23 mouse cellular contexts compared by ENCODE assay signal in genomic region chr16:71812840-71813239, GRCm38 (mm10).
DNase-seq lines count a peak whose midpoint lies in the region; ATAC-seq and TF ChIP-seq lines count a peak whose summit lies in the region.
"Had no signal": no experiment of that assay in that cellular context is flagged by ENCODE, and none has a peak within 500 bp of the region (broad histone marks: within the 10 kb centered on the region; RNA-seq: fewer than 3 reads in every experiment).

No protein-coding gene starts in this region.

- no peak for ATAC-seq in forebrain, embryonic 14.5 days
- no peak for ATAC-seq in forebrain, embryonic 12.5 days (ENCODE audit: low FRiP score)
- no peak for ATAC-seq in midbrain, embryonic 14.5 days (ENCODE audit: low FRiP score, low TSS enrichment)
- no peak for ATAC-seq in midbrain, postnatal 0 days (ENCODE audit: low FRiP score)
- ATAC-seq: activated CD4-positive, CD25-positive, alpha-beta regulatory T cell, adult 4 months; Patski had no signal

- no peaks in the 10 kb centered on the region for H3K4me1 ChIP-seq in forebrain, embryonic 14.5 days (ENCODE audit: control insufficient read depth, insufficient read depth, low read length)
- H3K4me1 ChIP-seq in forebrain, embryonic 12.5 days = no peaks in the 10 kb centered on the region
- 0 out of 2 replicates have a peak, but pooled peaks cover 2% of the 10 kb centered on the region for H3K4me1 ChIP-seq in midbrain, embryonic 14.5 days (ENCODE audit: control insufficient read depth, insufficient read depth, low read length)
- no peaks in the 10 kb centered on the region for H3K4me1 ChIP-seq in midbrain, postnatal 0 days (ENCODE audit: insufficient read depth, low read length)
- H3K4me1 ChIP-seq: embryonic facial prominence, embryonic 15.5 days; forebrain, embryonic 10.5 days; heart, embryonic 10.5 days had no signal

- no peak for TF ChIP-seq CTCF in midbrain, postnatal 0 days (IDR thresholded peaks at IDR 0.05)

- H3K9me3 ChIP-seq in forebrain, embryonic 14.5 days (replicated peaks; ENCODE audit: control insufficient read depth, low read length) = no peaks in the 10 kb centered on the region
- no peaks in the 10 kb centered on the region for H3K9me3 ChIP-seq in forebrain, embryonic 12.5 days
- no peaks in the 10 kb centered on the region for H3K9me3 ChIP-seq in midbrain, embryonic 14.5 days (ENCODE audit: control insufficient read depth, low read length)
- no peaks in the 10 kb centered on the region for H3K9me3 ChIP-seq in midbrain, postnatal 0 days (ENCODE audit: low read length)
- H3K9me3 ChIP-seq: embryonic facial prominence, embryonic 15.5 days; forebrain, embryonic 10.5 days; heart, embryonic 10.5 days had no signal

- no peak overlapping the region for H3K4me2 ChIP-seq in forebrain, embryonic 14.5 days (ENCODE audit: low read length)
- H3K4me2 ChIP-seq in forebrain, embryonic 12.5 days = no peak overlapping the region
- no peak overlapping the region for H3K4me2 ChIP-seq in midbrain, embryonic 14.5 days (ENCODE audit: low read length)
- H3K4me2 ChIP-seq in midbrain, postnatal 0 days (ENCODE audit: low read depth, low read length, poor library complexity, severe bottlenecking) = no peak overlapping the region
- H3K4me2 ChIP-seq: embryonic facial prominence, embryonic 15.5 days; hindbrain, embryonic 14.5 days had no signal

- H3K27me3 ChIP-seq in forebrain, embryonic 14.5 days (replicated peaks; ENCODE audit: control insufficient read depth, insufficient read depth, low read length) = no peaks in the 10 kb centered on the region
- H3K27me3 ChIP-seq in forebrain, embryonic 12.5 days = no peaks in the 10 kb centered on the region
- H3K27me3 ChIP-seq in midbrain, embryonic 14.5 days (ENCODE audit: control insufficient read depth, insufficient read depth, low read length) = no peaks in the 10 kb centered on the region
- no peaks in the 10 kb centered on the region for H3K27me3 ChIP-seq in midbrain, postnatal 0 days (ENCODE audit: insufficient read depth, low read length)
- H3K27me3 ChIP-seq: CH12.LX; embryonic facial prominence, embryonic 15.5 days; Patski had no signal

- DNase-seq in forebrain, embryonic 14.5 days (ENCODE audit: low spot score) = peak; percentile 25
- peak; percentile 42 for DNase-seq in midbrain, embryonic 14.5 days
- DNase-seq in midbrain, postnatal 0 days (ENCODE audit: low spot score) = no peak
- peak; percentile 16 for DNase-seq in retina, embryonic 14.5 days (ENCODE audit: low spot score)
- no peak for DNase-seq in retina, postnatal 1 day
- DNase-seq in adrenal gland, postnatal 25 days = no peak
- DNase-seq: adrenal gland, postnatal 14 days; cerebellum, adult 2 months; cerebellum, postnatal 10 days; embryo, embryonic 11 days; gastrocnemius, adult 2 months; gastrocnemius, postnatal 25 days; heart, postnatal 10 days; heart, postnatal 4 days had no signal

- no peak overlapping the region for H3K27ac ChIP-seq in forebrain, embryonic 14.5 days (ENCODE audit: low read depth, low read length)
- H3K27ac ChIP-seq in forebrain, embryonic 12.5 days = no peak overlapping the region
- H3K27ac ChIP-seq in midbrain, embryonic 14.5 days (replicated peaks; ENCODE audit: low read depth, low read length) = no peak overlapping the region
- no peak overlapping the region for H3K27ac ChIP-seq in midbrain, postnatal 0 days (ENCODE audit: low read depth, low read length)
- H3K27ac ChIP-seq: embryonic facial prominence, embryonic 15.5 days; forebrain, embryonic 10.5 days; gastrocnemius, adult 2 months; heart, embryonic 10.5 days; hindbrain, embryonic 14.5 days had no signal

- WGBS in forebrain, embryonic 14.5 days = 78% methylated on average over 5 of the region's 5 CpGs
- WGBS in forebrain, embryonic 12.5 days = 84% methylated on average over 5 of the region's 5 CpGs
- WGBS in midbrain, embryonic 14.5 days = 62% methylated on average over 5 of the region's 5 CpGs
- WGBS in midbrain, postnatal 0 days = 53% methylated on average over 5 of the region's 5 CpGs

- no peak overlapping the region for H3K9ac ChIP-seq in forebrain, embryonic 14.5 days (ENCODE audit: low read length)
- no peak overlapping the region for H3K9ac ChIP-seq in forebrain, embryonic 12.5 days
- no peak overlapping the region for H3K9ac ChIP-seq in midbrain, embryonic 14.5 days (replicated peaks; ENCODE audit: low read length)
- no peak overlapping the region for H3K9ac ChIP-seq in midbrain, postnatal 0 days (replicated peaks; ENCODE audit: low read length, poor library complexity, severe bottlenecking)
- H3K9ac ChIP-seq: embryonic facial prominence, embryonic 15.5 days; hindbrain, embryonic 14.5 days had no signal

- no peaks in the 10 kb centered on the region for H3K36me3 ChIP-seq in forebrain, embryonic 14.5 days (ENCODE audit: control insufficient read depth, insufficient read depth, low read length)
- no peaks in the 10 kb centered on the region for H3K36me3 ChIP-seq in forebrain, embryonic 12.5 days (replicated peaks)
- no peaks in the 10 kb centered on the region for H3K36me3 ChIP-seq in midbrain, embryonic 14.5 days (ENCODE audit: control insufficient read depth, insufficient read depth, low read length)
- H3K36me3 ChIP-seq in midbrain, postnatal 0 days (ENCODE audit: insufficient read depth, low read length) = no peaks in the 10 kb centered on the region
- H3K36me3 ChIP-seq: embryonic facial prominence, embryonic 15.5 days; forebrain, embryonic 10.5 days; heart, embryonic 10.5 days had no signal

- no peak overlapping the region for H3K4me3 ChIP-seq in forebrain, embryonic 14.5 days (ENCODE audit: low read depth, low read length)
- no peak overlapping the region for H3K4me3 ChIP-seq in forebrain, embryonic 12.5 days (replicated peaks)
- no peak overlapping the region for H3K4me3 ChIP-seq in midbrain, embryonic 14.5 days (replicated peaks; ENCODE audit: low read depth, low read length)
- H3K4me3 ChIP-seq in midbrain, postnatal 0 days (ENCODE audit: low read depth, low read length) = no peak overlapping the region
- H3K4me3 ChIP-seq: embryonic facial prominence, embryonic 15.5 days; erythroblast, embryonic 14.5 days; forebrain, embryonic 10.5 days; gastrocnemius, adult 2 months; heart, embryonic 10.5 days had no signal

Comparison
In these comparisons a context has a peak if more than half of its experiments do, and no peak if none do; other contexts are left out.
1. DNase-seq: peak in forebrain, embryonic 14.5 days (single experiment), midbrain, embryonic 14.5 days (single experiment) and retina, embryonic 14.5 days (single experiment); none in midbrain, postnatal 0 days (single experiment), retina, postnatal 1 day (single experiment) and adrenal gland, postnatal 25 days (single experiment).